Mouse (Mus musculus) lung, postnatal 0 days (tissue): ENCODE measurements at regions not wholly inside any gene's neighbourhood (a gene's known extent, or its start where the extent isn't known, plus 50 kb on each side); places are given as distances from the start of the nearest gene placed in this dataset.

Experiments
- CTCF ChIP-seq: IDR thresholded peaks from 2 replicates; pipeline ENCODE4 v1.5.1; 2016; ENCODE audit warnings: antibody characterized with exemption, mild to moderate bottlenecking
- EP300 ChIP-seq: IDR thresholded peaks from 2 replicates; pipeline ENCODE4 v1.6.1; 2016; ENCODE audit warnings: antibody characterized with exemption, mild to moderate bottlenecking, control low read depth

GRCm38 (mm10) chr11:57431886-57432285, 86.5 kb downstream of the Fam114a2 start:
- no peak for TF ChIP-seq CTCF
- no peak for TF ChIP-seq EP300
